Mouse (Mus musculus) hindlimb bud, embryonic 11.5 days (tissue): ENCODE results near the gene Parp3.

ENCODE experiments used
- DNase-seq: peaks from one replicate; pipeline ENCODE4 v3.0.0-alpha.2; 2012; ENCODE audit warnings: low read depth, low spot score; ENCODE audit errors: extremely low spot score

The Parp3 gene

DNA sequence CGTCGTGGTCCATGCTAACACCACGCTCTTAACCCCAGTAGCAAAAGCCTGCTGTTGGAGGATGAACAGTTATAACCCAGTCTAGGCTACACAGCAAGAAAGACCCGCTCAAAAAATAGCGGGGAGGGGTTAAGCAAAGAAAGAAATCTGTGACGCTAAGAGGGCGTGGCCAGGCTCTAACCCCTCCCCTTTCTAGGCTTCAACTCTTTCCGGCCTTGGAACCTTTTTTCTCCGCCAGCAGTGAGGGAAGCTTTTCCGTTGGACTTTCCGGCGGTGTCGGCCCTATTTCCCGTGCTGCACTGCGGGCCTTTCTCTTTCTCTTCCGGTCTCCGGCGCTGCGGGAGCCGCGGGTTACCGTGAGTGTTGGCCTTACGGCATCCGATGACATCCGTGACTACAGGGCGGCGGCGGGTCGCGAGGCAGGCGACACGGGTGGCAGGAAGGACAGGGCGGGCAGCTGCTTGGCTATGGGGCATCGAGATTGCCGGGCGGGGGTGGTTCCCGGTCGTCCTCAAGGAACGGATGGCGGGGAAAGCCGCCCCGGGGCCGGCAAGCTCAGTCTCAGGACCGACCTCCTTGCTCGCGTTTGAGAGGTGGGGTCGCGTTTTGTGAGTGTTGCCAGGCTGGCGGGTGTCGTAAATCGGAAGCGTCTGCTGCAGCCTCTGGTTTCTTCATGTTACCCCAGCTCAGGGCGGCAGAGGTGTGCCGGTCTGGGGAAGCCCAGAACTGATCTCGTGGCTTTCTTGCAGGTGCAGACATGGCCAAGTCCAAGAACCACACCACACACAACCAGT, 47.3 kb downstream of the Parp3 start, which contains the start of gene Rpl29:
Rpl29 (plus strand) TSS at position 234 of the 794 bp plus-strand sequence.
- DNase-seq, result peak; percentile 95

DNA sequence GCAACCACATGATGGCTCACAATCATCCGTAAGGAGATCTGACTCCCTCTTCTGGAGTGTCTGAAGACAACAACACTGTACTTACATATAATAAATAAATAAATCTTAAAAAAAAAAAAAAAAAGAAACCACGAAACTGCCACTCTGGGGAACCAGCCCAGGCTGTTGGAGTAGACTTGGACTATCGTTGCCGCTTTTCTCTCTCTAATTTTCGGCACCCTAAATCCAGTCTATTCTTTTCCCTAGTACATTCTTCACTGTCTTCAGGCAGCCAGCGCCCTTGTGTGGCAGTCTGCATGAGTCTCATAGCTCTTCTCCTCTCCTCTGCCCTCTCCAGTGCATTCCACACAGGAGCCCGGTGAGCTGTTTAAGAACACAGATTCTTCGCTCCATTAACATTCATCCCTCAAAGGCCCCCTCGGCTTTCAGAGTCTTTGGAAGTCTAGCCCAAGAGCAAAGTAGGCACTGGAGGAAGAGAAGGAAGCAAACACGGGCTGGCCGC, 48.0 kb downstream of the Parp3 start:
- no peak for DNase-seq

DNA sequence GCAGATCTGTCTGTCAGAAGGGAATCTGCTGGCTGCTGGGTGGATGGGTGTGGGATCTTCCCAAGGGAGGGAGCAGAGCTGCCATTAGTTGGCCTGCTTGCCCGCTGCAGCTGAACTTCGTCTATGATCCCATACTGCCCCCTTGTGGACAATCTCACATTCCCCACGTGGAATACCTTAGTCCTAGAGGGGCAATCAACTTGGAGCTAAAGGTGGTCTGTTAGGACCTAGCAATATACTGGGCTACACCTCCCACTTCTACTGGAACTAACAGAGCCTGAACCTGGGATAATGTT, 54.9 kb downstream of the Parp3 start:
- peak; percentile 99 for DNase-seq

DNA sequence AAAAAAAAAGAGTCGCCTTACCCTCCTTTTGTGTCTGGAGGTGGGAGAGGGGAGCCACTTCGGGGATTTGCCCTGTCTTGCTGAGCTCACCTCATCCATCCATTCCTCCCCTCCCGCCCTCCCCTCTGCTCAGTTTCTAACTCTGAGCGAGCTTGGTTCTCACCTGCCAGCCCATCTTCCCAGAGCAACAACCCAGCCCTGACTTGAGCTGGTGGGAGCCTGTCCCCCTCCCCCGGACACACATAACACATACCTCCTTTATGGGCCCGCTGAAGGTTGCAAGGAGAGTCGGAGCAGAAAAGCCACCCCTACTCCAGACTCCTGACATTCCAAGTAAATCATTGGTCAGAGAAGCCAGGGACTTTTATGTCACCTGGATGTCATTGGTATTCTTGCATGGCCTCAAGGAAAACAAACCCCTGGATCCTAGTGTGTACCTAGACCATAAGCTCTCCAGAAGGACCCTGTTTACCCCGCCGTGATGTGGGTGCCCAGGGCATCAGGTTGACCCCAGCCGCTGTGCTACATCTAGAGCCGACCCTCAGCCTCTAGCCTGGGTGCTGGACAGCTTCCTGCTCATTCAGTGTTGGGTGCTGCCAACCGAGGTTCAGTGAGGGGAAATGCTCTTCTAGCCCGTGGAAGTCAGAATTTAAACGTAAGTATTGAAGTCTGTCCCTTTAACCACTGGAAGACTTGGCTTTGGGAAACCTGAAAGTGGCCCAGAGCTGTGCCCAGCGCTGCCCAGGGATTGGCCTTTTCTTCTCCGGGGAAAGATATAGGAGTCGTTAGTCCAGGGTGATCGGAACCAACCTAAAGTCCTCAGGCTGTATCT, 55.5 kb downstream of the Parp3 start:
- DNase-seq, result no peak

DNA sequence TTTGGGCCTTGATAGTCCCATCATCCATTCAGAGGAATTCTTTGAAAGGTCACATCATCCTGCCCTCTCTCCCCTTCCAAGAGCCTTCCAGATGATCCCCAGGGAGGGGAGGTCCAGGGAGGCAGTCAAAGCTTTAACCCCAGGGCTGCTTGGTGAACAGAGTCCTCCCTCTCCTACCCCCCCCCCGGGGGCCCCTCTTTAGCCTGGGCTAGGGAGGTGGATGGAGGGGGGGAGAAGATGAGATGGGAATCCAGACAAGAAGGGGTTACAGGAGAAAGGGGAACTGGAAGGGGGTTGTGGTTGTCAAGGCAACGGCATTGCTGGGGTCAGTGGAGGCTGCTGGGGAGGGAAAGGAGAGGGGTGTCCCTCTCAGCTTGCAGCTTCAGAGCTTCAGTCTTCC, 56.1 kb downstream of the Parp3 start:
- no peak for DNase-seq
